Mouse (Mus musculus) forebrain, embryonic 12.5 days (tissue): ENCODE measurements around the gene Maff. TPM values are rescaled to one million over a fixed set of nuclear protein-coding genes. Genes with fewer than 3 reads are reported as not detected.

Source experiments
- ATAC-seq: fragments of 200-750 bp; cut with Nextera tagmentation; 2 replicates; pipeline ENCODE4 v1.8.0; 2017; ENCODE audit warnings: moderate TSS enrichment; ENCODE audit not compliant: low FRiP score
- H3K27ac ChIP-seq: fragments of 300-500 bp; sonication (generic); 2 replicates; pipeline ENCODE4 v1.5.1; 2016; ENCODE audit warnings: mild to moderate bottlenecking
- H3K27me3 ChIP-seq: fragments of 300-500 bp; sonication (generic); 2 replicates; pipeline ENCODE4 v1.6.1; 2016; ENCODE audit warnings: mild to moderate bottlenecking
- H3K36me3 ChIP-seq: fragments of 300-500 bp; sonication (generic); replicated peaks from 2 replicates; pipeline ENCODE4 v1.6.1; 2016; ENCODE audit warnings: mild to moderate bottlenecking
- H3K4me1 ChIP-seq: fragments of 300-500 bp; sonication (generic); 2 replicates; pipeline ENCODE4 v1.6.1; 2016
- H3K4me2 ChIP-seq: fragments of 300-500 bp; sonication (generic); 2 replicates; pipeline ENCODE4 v1.6.1; 2016; ENCODE audit warnings: mild to moderate bottlenecking, moderate library complexity
- H3K4me3 ChIP-seq: fragments of 300-500 bp; sonication (generic); replicated peaks from 2 replicates; pipeline ENCODE4 v1.5.1; 2016; ENCODE audit warnings: mild to moderate bottlenecking
- H3K9ac ChIP-seq: fragments of 300-500 bp; sonication (generic); 2 replicates; pipeline ENCODE4 v1.6.1; 2016; ENCODE audit warnings: mild to moderate bottlenecking
- H3K9me3 ChIP-seq: fragments of 300-500 bp; sonication (generic); 2 replicates; pipeline ENCODE4 v1.6.1; 2016
- WGBS: fragments of 180-500 bp; shearing (Covaris S2); methylation state at CpG from one replicate; pipeline ENCODE4 v1.1.7; 2016; 5-methylcytosine and 5-hydroxymethylcytosine counted together
- polyA plus RNA-seq: library from polyadenylated mRNA; unstranded; fragments of >200 nt; fragmentation: Nextera tagmentation; extraction: Ambion mirVana; gene quantifications from 2 replicates; pipeline ENCODE4 v1.2.1, GENCODE M21; 2016

The Maff gene
- polyA plus RNA-seq, 1 experiment from 2014 or later = 2.0 TPM

DNA sequence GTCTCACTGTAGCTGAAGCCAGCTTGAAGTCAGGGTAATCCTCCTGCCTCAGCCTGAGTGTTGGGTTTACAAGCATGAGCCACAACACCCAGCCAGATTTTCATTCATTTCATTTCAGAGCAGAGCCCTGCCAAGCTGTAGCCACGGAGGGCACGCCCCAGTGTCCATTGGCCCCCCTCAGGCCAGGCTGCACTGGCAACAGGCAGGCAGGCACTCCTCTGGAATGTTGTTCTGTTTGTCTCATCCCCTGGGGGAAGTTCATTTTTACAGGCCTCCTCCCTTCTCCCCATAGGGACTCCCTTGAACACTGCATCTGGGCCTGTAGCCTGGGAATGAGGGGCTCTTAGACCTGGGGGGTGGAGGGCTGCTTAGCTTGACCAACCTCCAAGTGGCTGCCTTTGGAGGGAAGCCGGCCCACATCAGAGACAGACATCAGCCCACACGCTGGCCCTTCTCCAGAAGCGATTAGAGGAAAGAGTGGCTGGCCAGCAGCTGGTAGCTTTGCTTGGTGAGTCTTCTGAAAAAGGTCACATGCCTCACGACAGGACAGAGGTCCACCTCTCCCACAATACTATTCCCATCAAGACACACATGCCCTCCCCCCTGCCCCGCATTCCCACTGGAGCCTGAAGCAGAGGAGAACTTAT is 45.1 kb downstream of the Maff start:
- Histone ChIP-seq H3K9me3 (no peaks in the 10 kb centered on the region), H3K4me1 (peaks cover 30% of the 10 kb centered on the region), H3K4me3 (no peak overlapping the region), H3K27ac (no peak overlapping the region), H3K27me3 (no peaks in the 10 kb centered on the region), H3K9ac (no peak overlapping the region), H3K4me2 (no peak overlapping the region), H3K36me3 (0 out of 2 replicates have a peak, but pooled peaks cover 3% of the 10 kb centered on the region)
- no peak for ATAC-seq
- WGBS = 69% methylated on average over 7 of the region's 7 CpGs

DNA sequence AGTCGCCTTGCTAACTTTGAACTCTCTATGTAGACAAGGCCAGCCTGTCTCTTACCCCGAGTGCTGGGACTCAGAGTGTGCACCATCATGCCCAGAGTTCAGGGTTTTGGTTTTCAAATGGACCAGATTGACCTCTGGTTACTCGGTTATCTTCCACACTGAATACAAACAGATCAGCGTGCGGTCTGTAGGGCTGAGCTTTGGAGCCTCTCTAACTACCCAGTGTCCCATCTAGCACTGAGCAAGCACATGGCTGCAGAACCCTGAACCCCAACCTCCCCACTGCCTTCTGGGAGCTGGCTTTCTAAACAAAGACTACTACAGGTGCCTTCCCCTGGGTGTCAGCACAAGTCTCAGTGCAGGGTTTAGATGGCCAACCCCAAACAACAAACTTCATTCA is 46.1 kb downstream of the Maff start:
- WGBS = 87% methylated on average over 5 of the region's 5 CpGs
- H3K4me2 ChIP-seq = no peak overlapping the region
- no peaks in the 10 kb centered on the region for H3K27me3 ChIP-seq
- H3K27ac ChIP-seq = no peak overlapping the region
- no peak overlapping the region for H3K9ac ChIP-seq
- peaks cover 30% of the 10 kb centered on the region for H3K4me1 ChIP-seq
- ATAC-seq = no peak
- H3K36me3 ChIP-seq = peaks cover 10% of the 10 kb centered on the region
- no peaks in the 10 kb centered on the region for H3K9me3 ChIP-seq
- H3K4me3 ChIP-seq = no peak overlapping the region

DNA sequence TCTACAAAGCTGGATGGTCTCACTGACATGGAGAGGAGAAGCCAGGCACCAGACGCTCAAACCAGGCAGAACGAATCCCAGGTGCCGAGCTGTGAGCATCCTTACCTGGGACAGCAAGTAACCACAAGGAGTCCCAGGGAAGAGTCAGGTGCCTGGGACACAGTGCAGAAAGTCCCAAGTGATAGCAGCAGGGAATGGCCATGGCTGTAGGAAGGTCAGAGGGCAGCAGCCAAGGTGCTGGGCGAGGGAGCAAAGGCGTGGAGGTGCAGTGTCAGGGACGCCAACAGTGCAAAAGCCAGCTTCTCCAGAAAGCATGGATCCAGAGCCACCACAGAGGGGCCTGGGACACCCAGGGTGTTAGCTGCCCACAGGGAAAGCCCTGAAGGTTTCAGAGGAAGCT is 46.7 kb downstream of the Maff start:
- 74% methylated on average over 6 of the region's 6 CpGs for WGBS
- H3K4me2 ChIP-seq = no peak overlapping the region
- H3K4me3 ChIP-seq = no peak overlapping the region
- H3K27me3 ChIP-seq = no peaks in the 10 kb centered on the region
- H3K9me3 ChIP-seq = no peaks in the 10 kb centered on the region
- ATAC-seq = no peak
- no peak overlapping the region for H3K9ac ChIP-seq
- H3K36me3 ChIP-seq = peaks cover 11% of the 10 kb centered on the region
- no peak overlapping the region for H3K27ac ChIP-seq
- peaks cover 30% of the 10 kb centered on the region for H3K4me1 ChIP-seq

DNA sequence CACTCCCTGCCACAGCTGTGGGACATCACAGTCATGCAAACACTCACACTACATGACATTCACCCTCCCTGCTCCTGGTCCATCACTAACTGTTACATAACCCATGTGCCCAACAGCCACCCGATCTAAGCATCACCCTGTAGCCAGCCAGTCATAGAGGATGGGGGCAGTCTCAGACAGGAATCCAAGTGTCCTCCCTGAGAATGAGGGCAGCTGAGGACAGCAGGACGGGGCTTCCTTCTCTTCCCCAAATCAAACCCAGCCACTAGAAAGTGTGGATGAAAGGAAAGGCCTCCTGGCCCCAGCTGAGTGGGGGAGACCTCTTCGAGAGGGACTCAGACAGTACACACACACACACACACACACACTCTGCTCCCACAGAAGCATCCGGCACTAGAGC is 48.4 kb downstream of the Maff start:
- peaks cover 35% of the 10 kb centered on the region for H3K4me1 ChIP-seq
- H3K36me3 ChIP-seq = peaks cover 11% of the 10 kb centered on the region
- no peaks in the 10 kb centered on the region for H3K9me3 ChIP-seq
- no peak overlapping the region for H3K9ac ChIP-seq
- no peaks in the 10 kb centered on the region for H3K27me3 ChIP-seq
- H3K27ac ChIP-seq = no peak overlapping the region
- H3K4me2 ChIP-seq = no peak overlapping the region
- no peak for ATAC-seq
- H3K4me3 ChIP-seq = no peak overlapping the region
- 82% methylated on average over 4 of the region's 4 CpGs for WGBS

DNA sequence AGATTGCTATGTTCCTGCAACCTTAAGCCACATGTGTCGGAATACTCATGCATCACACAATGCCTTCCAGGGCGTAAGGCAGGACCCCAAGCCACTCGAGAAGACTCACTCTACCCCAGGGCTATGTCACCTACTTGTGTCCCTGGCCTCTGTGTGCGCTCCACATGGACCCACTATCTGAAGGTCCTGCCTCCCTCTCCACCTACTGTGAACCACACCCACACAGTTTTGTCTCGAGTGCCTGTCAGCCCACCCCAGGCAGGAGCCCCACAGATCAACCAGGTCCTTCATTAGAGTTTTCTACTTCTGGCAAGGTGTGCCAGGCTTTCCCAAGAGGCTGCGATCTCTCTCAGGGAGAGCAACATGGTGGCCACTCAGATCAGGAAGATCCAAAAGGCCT is 48.9 kb downstream of the Maff start:
- H3K4me1 ChIP-seq = peaks cover 39% of the 10 kb centered on the region
- H3K27ac ChIP-seq = no peak overlapping the region
- no peak overlapping the region for H3K9ac ChIP-seq
- H3K4me2 ChIP-seq = no peak overlapping the region
- no peak overlapping the region for H3K4me3 ChIP-seq
- H3K27me3 ChIP-seq = no peaks in the 10 kb centered on the region
- ATAC-seq = no peak
- H3K36me3 ChIP-seq = peaks cover 11% of the 10 kb centered on the region
- H3K9me3 ChIP-seq = no peaks in the 10 kb centered on the region
- WGBS = 86% methylated on average over 6 of the region's 6 CpGs

DNA sequence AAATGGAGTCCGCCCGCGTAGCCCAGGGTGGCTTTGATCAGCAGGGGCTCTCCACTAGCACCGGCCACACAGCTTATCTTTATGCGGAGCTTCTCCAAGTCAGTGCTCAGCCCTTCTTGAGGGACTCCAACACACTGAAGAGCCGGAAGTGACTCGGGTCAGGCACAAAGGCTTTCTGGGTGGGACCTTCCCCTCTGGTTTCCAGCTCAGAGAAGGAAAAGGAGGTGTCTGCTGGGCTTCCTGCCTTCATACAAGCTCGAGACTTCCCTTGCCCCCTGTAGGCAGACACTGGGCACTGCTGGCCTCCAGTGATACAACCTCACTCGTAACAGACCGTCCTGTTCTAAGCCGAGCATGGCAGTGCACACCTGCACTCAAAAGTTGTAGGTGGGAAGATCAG is 50.3 kb downstream of the Maff start:
- H3K4me2 ChIP-seq = no peak overlapping the region
- no peaks in the 10 kb centered on the region for H3K9me3 ChIP-seq
- H3K27ac ChIP-seq = no peak overlapping the region
- WGBS = 90% methylated on average over 11 of the region's 11 CpGs
- peaks cover 48% of the 10 kb centered on the region for H3K4me1 ChIP-seq
- no peak for ATAC-seq
- peaks cover 11% of the 10 kb centered on the region for H3K36me3 ChIP-seq
- H3K9ac ChIP-seq = no peak overlapping the region
- H3K4me3 ChIP-seq = no peak overlapping the region
- H3K27me3 ChIP-seq = no peaks in the 10 kb centered on the region

DNA sequence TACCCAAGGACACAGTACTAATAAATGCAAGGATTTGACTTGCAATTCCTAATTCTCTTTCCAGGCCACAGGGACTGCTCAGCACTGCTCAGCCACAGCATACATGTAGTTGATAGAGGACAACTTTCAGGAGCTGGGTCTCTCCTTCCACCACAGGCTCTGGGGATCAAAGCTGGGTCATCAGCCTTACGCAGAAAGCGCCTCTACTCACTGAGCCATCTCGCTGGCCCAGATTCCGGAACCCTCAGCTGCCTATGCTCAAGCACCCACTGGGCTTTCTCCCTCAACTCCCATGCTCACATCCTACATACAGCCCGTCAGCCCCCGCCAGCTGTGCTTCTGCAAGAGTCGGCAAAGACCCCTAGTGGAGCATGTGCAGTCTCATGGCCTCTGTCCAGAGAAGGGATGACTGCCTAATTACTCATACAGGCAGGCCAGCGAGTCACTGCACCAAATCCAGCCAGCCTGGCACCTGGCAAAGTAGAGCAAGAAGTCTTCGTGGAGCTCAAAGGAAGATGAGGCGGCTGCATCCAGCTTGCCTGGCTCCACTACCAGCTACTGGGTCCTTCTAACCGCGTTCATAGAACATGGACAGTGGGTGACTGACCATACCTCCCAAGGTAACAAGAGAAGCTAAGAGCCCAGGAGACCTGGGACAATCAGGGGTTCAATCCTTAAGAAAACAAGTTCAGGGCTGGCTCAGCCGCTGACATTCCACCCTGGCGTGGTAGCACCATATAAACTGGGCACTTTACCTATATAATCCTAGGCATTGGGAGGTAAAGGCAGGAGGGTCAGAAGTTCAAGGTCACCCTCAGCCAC is 53.0 kb downstream of the Maff start:
- peaks cover 40% of the 10 kb centered on the region for H3K4me1 ChIP-seq
- no peak overlapping the region for H3K9ac ChIP-seq
- H3K27ac ChIP-seq = no peak overlapping the region
- H3K4me3 ChIP-seq = no peak overlapping the region
- 91% methylated on average over 14 of the region's 14 CpGs for WGBS
- no peak for ATAC-seq
- H3K9me3 ChIP-seq = no peaks in the 10 kb centered on the region
- H3K27me3 ChIP-seq = peaks cover 6% of the 10 kb centered on the region
- H3K4me2 ChIP-seq = no peak overlapping the region
- peaks cover 11% of the 10 kb centered on the region for H3K36me3 ChIP-seq

DNA sequence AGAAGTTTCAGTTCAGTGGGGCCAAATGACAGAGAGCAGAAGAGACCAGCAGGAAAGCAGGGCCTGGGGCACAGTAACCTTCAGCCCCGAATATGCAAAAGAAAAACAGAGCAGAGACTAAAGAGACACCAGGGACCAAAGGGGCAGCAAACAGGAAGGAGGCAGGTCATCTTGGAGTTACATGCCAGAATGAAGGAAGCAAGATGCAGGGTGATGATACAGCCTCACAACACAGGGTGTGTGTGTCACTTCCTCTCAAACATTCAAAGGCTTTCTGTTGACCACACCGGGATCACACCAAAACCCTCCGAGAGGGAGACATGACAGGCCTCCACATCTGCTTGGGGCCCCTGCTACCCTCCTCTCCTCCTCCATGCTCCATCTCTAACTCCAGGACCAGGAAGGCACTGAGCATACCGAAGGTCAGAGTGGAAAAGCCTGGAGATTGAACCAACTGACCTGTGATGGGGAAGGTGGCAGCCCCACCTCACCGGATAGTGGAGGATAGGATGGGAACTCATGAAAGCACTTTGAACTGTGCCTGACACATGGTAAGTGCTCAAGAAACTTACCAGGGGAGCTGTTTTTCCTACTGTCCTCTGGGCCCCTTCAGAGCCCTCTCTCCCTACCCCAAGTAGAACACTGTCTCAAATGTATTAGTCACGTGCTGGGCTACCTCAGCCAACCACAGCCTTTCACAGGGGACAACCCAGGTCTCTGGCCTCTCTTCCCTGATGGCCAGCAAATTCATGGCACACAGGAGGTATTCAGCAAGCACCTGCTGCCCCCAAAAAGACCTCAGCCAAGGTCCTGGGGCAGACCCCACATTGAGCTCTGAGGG is 53.9 kb downstream of the Maff start:
- H3K9ac ChIP-seq = no peak overlapping the region; the same call in 1 of the 2 replicates
- no peaks in the 10 kb centered on the region for H3K9me3 ChIP-seq
- peaks cover 38% of the 10 kb centered on the region for H3K4me1 ChIP-seq
- H3K27me3 ChIP-seq = peaks cover 15% of the 10 kb centered on the region
- no peak overlapping the region for H3K4me3 ChIP-seq
- peak overlapping the region; percentile 8; the same call in 1 of the 2 replicates for H3K4me2 ChIP-seq
- no peak for ATAC-seq
- H3K36me3 ChIP-seq = peaks cover 11% of the 10 kb centered on the region
- 86% methylated on average over 6 of the region's 6 CpGs for WGBS
- H3K27ac ChIP-seq = no peak overlapping the region

DNA sequence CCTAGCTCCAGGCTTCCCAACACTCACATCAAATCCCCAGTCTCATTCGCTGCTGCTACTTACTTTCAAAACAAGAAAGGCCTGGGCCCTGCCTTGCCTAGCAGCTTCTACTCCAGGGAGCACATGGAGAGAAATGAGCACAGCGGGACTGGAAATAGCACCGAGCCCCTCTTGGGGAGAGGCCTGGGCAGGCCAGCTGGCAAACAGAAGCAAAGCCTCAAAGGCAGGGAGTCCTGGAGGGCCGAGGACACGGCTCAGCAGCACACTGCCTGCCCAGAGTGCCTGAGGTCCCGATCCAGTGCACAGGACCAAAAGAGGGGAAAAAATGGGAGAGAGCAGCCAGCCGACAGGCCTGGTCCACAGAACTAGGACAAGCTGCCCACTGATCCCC is 54.5 kb downstream of the Maff start:
- no peak overlapping the region for H3K4me3 ChIP-seq
- no peaks in the 10 kb centered on the region for H3K9me3 ChIP-seq
- no peak for ATAC-seq
- peak overlapping the region; percentile 44 for H3K9ac ChIP-seq
- H3K4me2 ChIP-seq = peak overlapping the region; percentile 8; the same call in 1 of the 2 replicates
- peaks cover 18% of the 10 kb centered on the region for H3K27me3 ChIP-seq
- peaks cover 38% of the 10 kb centered on the region for H3K4me1 ChIP-seq
- WGBS = 57% methylated on average over 7 of the region's 7 CpGs
- no peak overlapping the region for H3K27ac ChIP-seq
- peaks cover 10% of the 10 kb centered on the region for H3K36me3 ChIP-seq

DNA sequence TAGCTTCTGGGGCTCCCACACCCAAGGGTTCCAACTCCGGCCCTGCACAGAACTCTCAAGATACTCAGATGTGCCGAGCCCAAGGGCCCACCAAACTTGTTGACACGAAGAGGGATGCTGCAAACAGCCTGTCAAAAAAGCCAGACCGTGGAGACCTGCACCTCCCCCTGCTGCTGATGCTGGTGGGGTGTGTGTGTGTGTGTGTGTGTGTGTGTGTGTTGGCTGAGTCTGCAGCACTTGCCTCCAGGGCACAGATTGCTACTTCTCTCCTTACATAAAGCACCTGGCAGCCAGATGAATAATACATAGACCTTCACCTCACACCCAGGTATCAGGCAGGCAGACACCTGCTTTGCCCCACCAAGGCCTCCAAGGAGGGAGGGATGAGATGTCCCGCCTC is 55.8 kb downstream of the Maff start:
- Histone ChIP-seq H3K36me3 (peaks cover 4% of the 10 kb centered on the region), H3K27ac (no peak overlapping the region), H3K27me3 (peaks cover 18% of the 10 kb centered on the region), H3K4me2 (peak overlapping the region; percentile 91), H3K4me1 (peaks cover 38% of the 10 kb centered on the region), H3K9me3 (no peaks in the 10 kb centered on the region), H3K9ac (peak overlapping the region; percentile 94), H3K4me3 (peak overlapping the region; percentile 92)
- 22% methylated on average over 5 of the region's 5 CpGs for WGBS
- 0 out of 2 replicates have a peak, but pooled peaks have one; percentile 5 for ATAC-seq

DNA sequence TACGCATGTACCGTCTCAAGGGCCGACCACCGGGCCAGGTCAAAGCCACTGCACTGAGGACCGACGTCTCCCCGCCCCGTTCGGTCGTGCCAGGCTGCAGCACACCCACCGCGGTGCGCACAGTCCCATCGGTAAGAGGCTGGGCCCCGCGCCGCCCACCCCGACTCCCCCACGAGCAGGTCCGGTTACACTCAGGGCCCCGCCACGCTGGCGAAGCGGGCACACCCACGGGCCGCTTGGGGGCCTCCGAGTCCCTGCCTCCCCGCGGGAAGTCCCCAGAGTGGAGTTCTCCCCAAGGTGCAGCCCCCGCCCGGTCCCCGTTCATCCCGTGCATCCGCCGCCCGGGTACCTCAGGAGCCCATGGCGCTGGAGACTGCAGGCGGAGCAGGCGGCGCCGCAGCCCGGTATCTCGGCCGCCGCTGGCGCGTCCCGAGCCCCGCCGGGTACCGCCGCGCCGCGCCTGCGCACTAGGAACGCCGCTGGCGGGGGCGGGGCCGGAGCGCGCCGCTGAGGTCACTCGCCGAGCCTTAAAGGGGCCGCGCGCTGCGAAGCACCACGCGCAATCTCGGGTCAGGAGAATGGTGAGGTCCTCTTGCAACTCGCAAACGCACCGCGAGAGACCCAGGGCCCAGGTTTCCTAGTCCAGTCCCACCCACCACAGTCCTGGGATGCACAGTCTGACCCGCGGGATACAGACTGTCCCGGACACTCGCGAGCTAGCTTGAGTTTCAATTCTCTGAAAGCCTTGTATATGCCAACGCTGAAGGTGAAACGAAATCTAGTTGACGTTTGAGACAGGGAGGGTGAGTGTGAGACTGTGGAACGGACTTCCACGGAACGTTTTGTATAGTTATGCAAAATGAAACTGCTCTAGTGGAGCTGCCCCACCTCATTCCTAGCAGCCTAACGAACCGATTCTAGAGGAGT is 56.7 kb downstream of the Maff start, which contains the start of gene Tmem184b:
Tmem184b (minus strand) TSS at position 734 of the 927 bp plus-strand sequence.
- ATAC-seq = peak; percentile 87
- Histone ChIP-seq H3K9me3 (no peaks in the 10 kb centered on the region), H3K4me2 (peak within 1 kb of the TSS; percentile 91), H3K4me1 (peaks cover 38% of the 10 kb centered on the region), H3K9ac (peak within 1 kb of the TSS; percentile 94), H3K4me3 (peak within 1 kb of the TSS; percentile 92), H3K27me3 (peaks cover 18% of the 10 kb centered on the region), H3K36me3 (no peaks in the 10 kb centered on the region), H3K27ac (peak within 1 kb of the TSS; percentile 77)
- under 1% methylated on average over 90 of the region's 90 CpGs for WGBS
